Mouse (Mus musculus): ENCODE results near the gene Tia1. TPM values are rescaled to one million over a fixed set of nuclear protein-coding genes. Genes with fewer than 3 reads are reported as not detected.

The Tia1 gene
- polyA plus RNA-seq, 1 experiment from 2014 or later: 165 TPM

GRCm38 (mm10) chr6:86403728-86404099 lies 305 bp upstream of the Tia1 start:
- Histone ChIP-seq H3K36me3 (peaks cover 6% of the 10 kb centered on the region; the same call in 1 of the 2 replicates), H3K4me2 (peak overlapping the region; percentile 45), H3K9me3 (no peaks in the 10 kb centered on the region), H3K4me1 (peaks cover 8% of the 10 kb centered on the region; the same call in 1 of the 2 replicates), H3K9ac (peak overlapping the region; percentile 95; the same call in 1 of the 2 replicates), H3K4me3 (peak overlapping the region; percentile 76), H3K27ac (peak overlapping the region; percentile 99), H3K27me3 (no peaks in the 10 kb centered on the region)
- WGBS: under 1% methylated on average over 15 of the region's 15 CpGs
- peak; percentile 68; the same call in 1 of the 2 replicates for ATAC-seq (ENCODE audit: insufficient number of reproducible peaks, low FRiP score, low TSS enrichment, low read depth)

GRCm38 (mm10) chr6:86404996-86405395 lies 977 bp downstream of the Tia1 start:
- H3K4me2 ChIP-seq: peak overlapping the region; percentile 45
- H3K27me3 ChIP-seq: no peaks in the 10 kb centered on the region
- H3K4me3 ChIP-seq: peak overlapping the region; percentile 76
- H3K4me1 ChIP-seq: peaks cover 8% of the 10 kb centered on the region; the same call in 1 of the 2 replicates
- H3K36me3 ChIP-seq: peaks cover 6% of the 10 kb centered on the region; the same call in 1 of the 2 replicates
- peak overlapping the region; percentile 99 for H3K27ac ChIP-seq
- no peak for ATAC-seq (ENCODE audit: insufficient number of reproducible peaks, low FRiP score, low TSS enrichment, low read depth)
- H3K9ac ChIP-seq: peak overlapping the region; percentile 95
- 0% methylated on average over 11 of the region's 11 CpGs for WGBS
- H3K9me3 ChIP-seq: no peaks in the 10 kb centered on the region

GRCm38 (mm10) chr6:86406306-86406705 lies 2.3 kb downstream of the Tia1 start:
- H3K4me3 ChIP-seq: no peak overlapping the region
- no peak for ATAC-seq (ENCODE audit: insufficient number of reproducible peaks, low FRiP score, low TSS enrichment, low read depth)
- H3K4me1 ChIP-seq: peaks cover 8% of the 10 kb centered on the region; the same call in 1 of the 2 replicates
- no peaks in the 10 kb centered on the region for H3K27me3 ChIP-seq
- H3K27ac ChIP-seq: no peak overlapping the region
- no peaks in the 10 kb centered on the region for H3K9me3 ChIP-seq
- H3K4me2 ChIP-seq: no peak overlapping the region
- peaks cover 6% of the 10 kb centered on the region; the same call in 1 of the 2 replicates for H3K36me3 ChIP-seq
- no peak overlapping the region for H3K9ac ChIP-seq

GRCm38 (mm10) chr6:86418711-86419110 lies 14.7 kb downstream of the Tia1 start:
- H3K27ac ChIP-seq: no peak overlapping the region
- peaks cover 66% of the 10 kb centered on the region for H3K36me3 ChIP-seq
- no peak overlapping the region for H3K4me2 ChIP-seq
- no peak for ATAC-seq (ENCODE audit: insufficient number of reproducible peaks, low FRiP score, low TSS enrichment, low read depth)
- no peaks in the 10 kb centered on the region for H3K9me3 ChIP-seq
- no peak overlapping the region for H3K4me3 ChIP-seq
- H3K4me1 ChIP-seq: no peaks in the 10 kb centered on the region
- no peaks in the 10 kb centered on the region for H3K27me3 ChIP-seq
- WGBS: 88% methylated on average over 6 of the region's 6 CpGs
- H3K9ac ChIP-seq: no peak overlapping the region

- no peak for ATAC-seq (ENCODE audit: insufficient number of reproducible peaks, low FRiP score, low TSS enrichment, low read depth)
- Histone ChIP-seq H3K27me3 (no peaks in the 10 kb centered on the region), H3K4me2 (no peak overlapping the region), H3K4me1 (no peaks in the 10 kb centered on the region), H3K27ac (no peak overlapping the region), H3K4me3 (no peak overlapping the region), H3K9me3 (no peaks in the 10 kb centered on the region), H3K9ac (no peak overlapping the region), H3K36me3 (peaks cover 65% of the 10 kb centered on the region)
- 88% methylated on average over 3 of the region's 3 CpGs for WGBS
Observed at GRCm38 (mm10) chr6:86419239-86419638, 15.2 kb downstream of the Tia1 start.

GRCm38 (mm10) chr6:86420491-86420890 lies 16.5 kb downstream of the Tia1 start:
- Histone ChIP-seq H3K27me3 (no peaks in the 10 kb centered on the region), H3K9me3 (no peaks in the 10 kb centered on the region), H3K4me1 (no peaks in the 10 kb centered on the region), H3K4me3 (no peak overlapping the region), H3K27ac (no peak overlapping the region), H3K4me2 (no peak overlapping the region), H3K9ac (no peak overlapping the region), H3K36me3 (peaks cover 68% of the 10 kb centered on the region)
- WGBS: 77% methylated on average over 6 of the region's 6 CpGs
- ATAC-seq (ENCODE audit: insufficient number of reproducible peaks, low FRiP score, low TSS enrichment, low read depth): no peak

- Histone ChIP-seq H3K36me3 (peaks cover 62% of the 10 kb centered on the region), H3K4me2 (no peak within 1 kb of the TSS), H3K27me3 (no peaks in the 10 kb centered on the region), H3K4me3 (no peak within 1 kb of the TSS), H3K9ac (no peak within 1 kb of the TSS), H3K9me3 (no peaks in the 10 kb centered on the region), H3K4me1 (no peaks in the 10 kb centered on the region), H3K27ac (no peak within 1 kb of the TSS)
- 98% methylated on average over 1 of the region's 1 CpGs for WGBS
- ATAC-seq (ENCODE audit: insufficient number of reproducible peaks, low FRiP score, low TSS enrichment, low read depth): no peak
Observed at GRCm38 (mm10) chr6:86426358-86426757, 22.3 kb downstream of the Tia1 start, which contains the start of gene Gm44790. TSS of gene Gm44790 (plus strand) at chr6:86426658.

- H3K27ac ChIP-seq: no peak overlapping the region
- H3K4me2 ChIP-seq: no peak overlapping the region
- ATAC-seq (ENCODE audit: insufficient number of reproducible peaks, low FRiP score, low TSS enrichment, low read depth): no peak
- H3K36me3 ChIP-seq: peaks cover 79% of the 10 kb centered on the region
- no peaks in the 10 kb centered on the region for H3K9me3 ChIP-seq
- WGBS: 95% methylated on average over 3 of the region's 3 CpGs
- H3K27me3 ChIP-seq: no peaks in the 10 kb centered on the region
- H3K4me3 ChIP-seq: no peak overlapping the region
- H3K4me1 ChIP-seq: no peaks in the 10 kb centered on the region
- no peak overlapping the region for H3K9ac ChIP-seq
Observed at GRCm38 (mm10) chr6:86431531-86431930, 27.5 kb downstream of the Tia1 start.

- no peak overlapping the region for H3K4me2 ChIP-seq
- no peak overlapping the region for H3K27ac ChIP-seq
- no peaks in the 10 kb centered on the region for H3K9me3 ChIP-seq
- H3K4me3 ChIP-seq: no peak overlapping the region
- H3K27me3 ChIP-seq: no peaks in the 10 kb centered on the region
- WGBS: 74% methylated on average over 1 of the region's 1 CpGs
- H3K9ac ChIP-seq: no peak overlapping the region
- H3K36me3 ChIP-seq: peaks cover 57% of the 10 kb centered on the region
- no peak for ATAC-seq (ENCODE audit: insufficient number of reproducible peaks, low FRiP score, low TSS enrichment, low read depth)
- H3K4me1 ChIP-seq: no peaks in the 10 kb centered on the region
Observed at GRCm38 (mm10) chr6:86433696-86434095, 29.7 kb downstream of the Tia1 start.

GRCm38 (mm10) chr6:86437711-86438110 lies 33.7 kb downstream of the Tia1 start:
- H3K4me2 ChIP-seq: peak overlapping the region; percentile 59
- peak overlapping the region; percentile 99 for H3K27ac ChIP-seq
- WGBS: 1% methylated on average over 14 of the region's 14 CpGs
- peak overlapping the region; percentile 73 for H3K4me3 ChIP-seq
- peak; percentile 66; the same call in 1 of the 2 replicates for ATAC-seq (ENCODE audit: insufficient number of reproducible peaks, low FRiP score, low TSS enrichment, low read depth)
- peaks cover 6% of the 10 kb centered on the region for H3K4me1 ChIP-seq
- H3K27me3 ChIP-seq: no peaks in the 10 kb centered on the region
- H3K9ac ChIP-seq: peak overlapping the region; percentile 74
- peaks cover 40% of the 10 kb centered on the region for H3K36me3 ChIP-seq
- H3K9me3 ChIP-seq: no peaks in the 10 kb centered on the region

- Histone ChIP-seq H3K4me1 (peaks cover 6% of the 10 kb centered on the region), H3K27ac (peak within 1 kb of the TSS; percentile 99), H3K9ac (peak within 1 kb of the TSS; percentile 74), H3K4me2 (peak within 1 kb of the TSS; percentile 78), H3K36me3 (peaks cover 41% of the 10 kb centered on the region), H3K27me3 (no peaks in the 10 kb centered on the region), H3K4me3 (peak within 1 kb of the TSS; percentile 73), H3K9me3 (no peaks in the 10 kb centered on the region)
- peak; percentile 91 for ATAC-seq (ENCODE audit: insufficient number of reproducible peaks, low FRiP score, low TSS enrichment, low read depth)
- under 1% methylated on average over 59 of the region's 59 CpGs for WGBS
Observed at GRCm38 (mm10) chr6:86438272-86439118, 34.5 kb downstream of the Tia1 start, which contains the start of gene C87436. TSS of gene C87436 (plus strand) at chr6:86438374.

- peak overlapping the region; percentile 74 for H3K9ac ChIP-seq
- peak overlapping the region; percentile 99 for H3K27ac ChIP-seq
- peak overlapping the region; percentile 73 for H3K4me3 ChIP-seq
- H3K4me2 ChIP-seq: peak overlapping the region; percentile 78
- no peaks in the 10 kb centered on the region for H3K9me3 ChIP-seq
- 4% methylated on average over 13 of the region's 13 CpGs for WGBS
- peaks cover 42% of the 10 kb centered on the region for H3K36me3 ChIP-seq
- no peaks in the 10 kb centered on the region for H3K27me3 ChIP-seq
- no peak for ATAC-seq (ENCODE audit: insufficient number of reproducible peaks, low FRiP score, low TSS enrichment, low read depth)
- H3K4me1 ChIP-seq: peaks cover 6% of the 10 kb centered on the region
Observed at GRCm38 (mm10) chr6:86439119-86439496, 35.1 kb downstream of the Tia1 start.
